Mouse (Mus musculus): ENCODE measurements around the gene 4930432K21Rik. TPM values are rescaled to one million over a fixed set of nuclear protein-coding genes. Genes with fewer than 3 reads are reported as not detected.

Gene 4930432K21Rik
- polyA plus RNA-seq, 1 experiment from 2014 or later, result 2.0 TPM

GRCm38 (mm10) chr8:84203975-84204772 lies 56.3 kb downstream of the 4930432K21Rik start:
- 49% methylated on average over 13 of the region's 13 CpGs for WGBS
- Histone ChIP-seq H3K4me1 (peaks cover 71% of the 10 kb centered on the region), H3K27me3 (no peaks in the 10 kb centered on the region), H3K4me3 (peak overlapping the region; percentile 82), H3K9me3 (no peaks in the 10 kb centered on the region), H3K27ac (peak overlapping the region; percentile 99), H3K4me2 (replicated peaks) (peak overlapping the region; percentile 97), H3K9ac (peak overlapping the region; percentile 80), H3K36me3 (peaks cover 36% of the 10 kb centered on the region)
- peak; percentile 3; the same call in 1 of the 2 replicates for ATAC-seq (ENCODE audit: low FRiP score, low read depth)

- Histone ChIP-seq H3K9ac (no peak overlapping the region), H3K36me3 (peaks cover 45% of the 10 kb centered on the region), H3K4me1 (peaks cover 62% of the 10 kb centered on the region), H3K4me3 (no peak overlapping the region), H3K27ac (no peak overlapping the region), H3K9me3 (no peaks in the 10 kb centered on the region), H3K27me3 (no peaks in the 10 kb centered on the region), H3K4me2 (replicated peaks) (no peak overlapping the region)
- WGBS, result 92% methylated on average over 5 of the region's 5 CpGs
- no peak for ATAC-seq (ENCODE audit: low FRiP score, low read depth)
Observed at GRCm38 (mm10) chr8:84205073-84205472, 57.2 kb downstream of the 4930432K21Rik start.

GRCm38 (mm10) chr8:84206666-84207065 lies 58.8 kb downstream of the 4930432K21Rik start:
- Histone ChIP-seq H3K4me1 (peaks cover 53% of the 10 kb centered on the region), H3K9me3 (no peaks in the 10 kb centered on the region), H3K36me3 (peaks cover 56% of the 10 kb centered on the region), H3K4me2 (replicated peaks) (no peak overlapping the region), H3K27me3 (no peaks in the 10 kb centered on the region), H3K9ac (no peak overlapping the region), H3K4me3 (no peak overlapping the region), H3K27ac (no peak overlapping the region)
- no peak for ATAC-seq (ENCODE audit: low FRiP score, low read depth)
- 94% methylated on average over 3 of the region's 3 CpGs for WGBS

- H3K4me1 ChIP-seq, result peaks cover 42% of the 10 kb centered on the region
- no peak overlapping the region for H3K4me3 ChIP-seq
- no peaks in the 10 kb centered on the region for H3K27me3 ChIP-seq
- peak overlapping the region; percentile 39; the same call in 1 of the 2 replicates for H3K9ac ChIP-seq
- no peak overlapping the region for H3K4me2 ChIP-seq (replicated peaks)
- no peak for ATAC-seq (ENCODE audit: low FRiP score, low read depth)
- 53% methylated on average over 7 of the region's 7 CpGs for WGBS
- H3K27ac ChIP-seq, result peak overlapping the region; percentile 72
- no peaks in the 10 kb centered on the region for H3K9me3 ChIP-seq
- peaks cover 67% of the 10 kb centered on the region for H3K36me3 ChIP-seq
Observed at GRCm38 (mm10) chr8:84207811-84208210, 60.0 kb downstream of the 4930432K21Rik start.

GRCm38 (mm10) chr8:84208381-84209380 lies 60.9 kb downstream of the 4930432K21Rik start:
- Histone ChIP-seq H3K27ac (peak overlapping the region; percentile 72; the same call in 1 of the 2 replicates), H3K4me2 (replicated peaks) (no peak overlapping the region), H3K9me3 (no peaks in the 10 kb centered on the region), H3K4me3 (no peak overlapping the region), H3K27me3 (no peaks in the 10 kb centered on the region), H3K36me3 (peaks cover 76% of the 10 kb centered on the region), H3K4me1 (peaks cover 34% of the 10 kb centered on the region), H3K9ac (0 out of 2 replicates have a peak overlapping the region, but pooled peaks have one; percentile 39)
- WGBS, result 59% methylated on average over 17 of the region's 17 CpGs
- ATAC-seq (ENCODE audit: low FRiP score, low read depth), result no peak

- Histone ChIP-seq H3K27ac (no peak overlapping the region), H3K4me2 (replicated peaks) (no peak overlapping the region), H3K9me3 (no peaks in the 10 kb centered on the region), H3K36me3 (peaks cover 84% of the 10 kb centered on the region), H3K9ac (no peak overlapping the region), H3K4me1 (peaks cover 26% of the 10 kb centered on the region), H3K4me3 (no peak overlapping the region), H3K27me3 (no peaks in the 10 kb centered on the region)
- 56% methylated on average over 27 of the region's 34 CpGs for WGBS
- 0 out of 2 replicates have a peak, but pooled peaks have one; percentile 25 for ATAC-seq (ENCODE audit: low FRiP score, low read depth)
Observed at GRCm38 (mm10) chr8:84210167-84210791, 62.5 kb downstream of the 4930432K21Rik start.

- no peaks in the 10 kb centered on the region for H3K9me3 ChIP-seq
- H3K27ac ChIP-seq, result no peak overlapping the region
- ATAC-seq (ENCODE audit: low FRiP score, low read depth), result no peak
- 98% methylated on average over 3 of the region's 3 CpGs for WGBS
- H3K27me3 ChIP-seq, result no peaks in the 10 kb centered on the region
- no peak overlapping the region for H3K4me3 ChIP-seq
- no peak overlapping the region for H3K4me2 ChIP-seq (replicated peaks)
- H3K9ac ChIP-seq, result no peak overlapping the region
- peaks cover 84% of the 10 kb centered on the region for H3K36me3 ChIP-seq
- peaks cover 26% of the 10 kb centered on the region for H3K4me1 ChIP-seq
Observed at GRCm38 (mm10) chr8:84211202-84211601, 63.4 kb downstream of the 4930432K21Rik start.

GRCm38 (mm10) chr8:84211881-84212563 lies 64.2 kb downstream of the 4930432K21Rik start:
- Histone ChIP-seq H3K9ac (no peak overlapping the region), H3K27ac (no peak overlapping the region), H3K4me2 (replicated peaks) (no peak overlapping the region), H3K36me3 (peaks cover 87% of the 10 kb centered on the region), H3K4me1 (peaks cover 25% of the 10 kb centered on the region), H3K27me3 (no peaks in the 10 kb centered on the region), H3K4me3 (no peak overlapping the region), H3K9me3 (no peaks in the 10 kb centered on the region)
- 94% methylated on average over 31 of the region's 31 CpGs for WGBS
- no peak for ATAC-seq (ENCODE audit: low FRiP score, low read depth)

- Histone ChIP-seq H3K4me1 (peaks cover 12% of the 10 kb centered on the region), H3K4me2 (replicated peaks) (no peak overlapping the region), H3K27ac (no peak overlapping the region), H3K4me3 (no peak overlapping the region), H3K36me3 (peaks cover 94% of the 10 kb centered on the region), H3K27me3 (no peaks in the 10 kb centered on the region), H3K9ac (no peak overlapping the region), H3K9me3 (no peaks in the 10 kb centered on the region)
- no peak for ATAC-seq (ENCODE audit: low FRiP score, low read depth)
- WGBS, result 88% methylated on average over 4 of the region's 4 CpGs
Observed at GRCm38 (mm10) chr8:84213277-84213676, 65.5 kb downstream of the 4930432K21Rik start.

GRCm38 (mm10) chr8:84217206-84217605 lies 69.4 kb downstream of the 4930432K21Rik start:
- H3K4me1 ChIP-seq, result no peaks in the 10 kb centered on the region
- H3K36me3 ChIP-seq, result peaks cover 99% of the 10 kb centered on the region
- H3K9ac ChIP-seq, result no peak overlapping the region
- ATAC-seq (ENCODE audit: low FRiP score, low read depth), result no peak
- no peaks in the 10 kb centered on the region for H3K9me3 ChIP-seq
- H3K27me3 ChIP-seq, result no peaks in the 10 kb centered on the region
- no peak overlapping the region for H3K4me3 ChIP-seq
- no peak overlapping the region for H3K27ac ChIP-seq
- no peak overlapping the region for H3K4me2 ChIP-seq (replicated peaks)
- 94% methylated on average over 11 of the region's 11 CpGs for WGBS

- Histone ChIP-seq H3K4me3 (no peak overlapping the region), H3K4me1 (no peaks in the 10 kb centered on the region), H3K9me3 (no peaks in the 10 kb centered on the region), H3K27ac (no peak overlapping the region), H3K4me2 (replicated peaks) (no peak overlapping the region), H3K9ac (no peak overlapping the region), H3K27me3 (no peaks in the 10 kb centered on the region), H3K36me3 (peaks cover 99% of the 10 kb centered on the region)
- ATAC-seq (ENCODE audit: low FRiP score, low read depth), result no peak
- 95% methylated on average over 5 of the region's 5 CpGs for WGBS
Observed at GRCm38 (mm10) chr8:84218143-84218542, 70.3 kb downstream of the 4930432K21Rik start.
